Mouse (Mus musculus): Measurements from ENCODE around the gene Sinhcaf.

Gene Sinhcaf

GRCm38 (mm10) chr6:148894888-148895772 is 51.1 kb downstream of the Sinhcaf start:
- in situ Hi-C loops (cut with MboI; ENCODE audit: low sequenced_read_pairs) = no loop called here

- in situ Hi-C loops (cut with MboI; ENCODE audit: low sequenced_read_pairs) = no loop called here
Observed at GRCm38 (mm10) chr6:148873911-148874310, 72.4 kb downstream of the Sinhcaf start.
